Mouse (Mus musculus) layer of hippocampus, adult 9-11 months (tissue): Measurements from ENCODE around the gene Plekhd1.

Experiments
- DNase-seq: peaks from one replicate; pipeline ENCODE4 v3.0.0; 2022

The Plekhd1 gene

DNA sequence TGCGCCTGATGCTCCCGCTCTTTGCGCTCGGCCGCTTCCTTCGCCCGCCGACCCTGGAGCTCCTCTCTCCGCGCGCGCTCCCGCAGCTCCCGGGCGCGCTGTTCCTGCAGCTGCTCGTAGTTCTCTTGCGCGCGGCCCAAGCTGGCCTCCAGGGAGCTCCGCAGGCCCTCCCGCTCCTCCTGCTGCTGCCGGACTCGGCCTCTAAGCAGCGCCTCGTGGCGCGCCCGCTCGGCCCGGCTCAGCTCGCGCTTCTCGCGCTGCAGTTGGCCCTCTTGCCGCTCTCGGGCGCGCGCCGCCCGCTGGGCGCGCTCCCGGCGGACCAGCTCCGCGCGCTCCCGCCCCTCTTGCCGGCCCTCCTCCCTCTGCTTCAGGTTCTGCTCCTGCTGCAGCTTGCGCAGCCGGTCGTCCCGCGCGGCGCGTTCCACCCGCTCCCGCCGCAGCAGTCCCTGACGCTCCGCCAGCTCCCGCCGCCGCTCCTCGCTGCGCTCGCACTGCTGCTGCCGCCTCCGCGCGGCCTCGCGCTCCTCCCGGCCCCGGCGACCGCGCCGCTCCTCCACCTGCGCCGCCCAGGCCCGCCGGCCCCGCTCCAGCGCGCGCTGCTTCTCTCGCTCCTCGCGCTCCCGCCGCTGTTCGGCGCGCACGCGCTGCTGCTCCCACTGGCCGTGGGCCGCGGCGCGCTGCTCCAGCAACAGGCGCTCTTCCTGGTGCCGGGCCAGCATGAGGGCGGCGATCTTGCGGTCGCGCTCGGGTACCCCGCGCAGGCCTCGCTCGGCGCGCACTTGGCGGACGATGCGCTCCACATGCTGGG lies 65.6 kb downstream of the Plekhd1 start:
- DNase-seq, result no peak

DNA sequence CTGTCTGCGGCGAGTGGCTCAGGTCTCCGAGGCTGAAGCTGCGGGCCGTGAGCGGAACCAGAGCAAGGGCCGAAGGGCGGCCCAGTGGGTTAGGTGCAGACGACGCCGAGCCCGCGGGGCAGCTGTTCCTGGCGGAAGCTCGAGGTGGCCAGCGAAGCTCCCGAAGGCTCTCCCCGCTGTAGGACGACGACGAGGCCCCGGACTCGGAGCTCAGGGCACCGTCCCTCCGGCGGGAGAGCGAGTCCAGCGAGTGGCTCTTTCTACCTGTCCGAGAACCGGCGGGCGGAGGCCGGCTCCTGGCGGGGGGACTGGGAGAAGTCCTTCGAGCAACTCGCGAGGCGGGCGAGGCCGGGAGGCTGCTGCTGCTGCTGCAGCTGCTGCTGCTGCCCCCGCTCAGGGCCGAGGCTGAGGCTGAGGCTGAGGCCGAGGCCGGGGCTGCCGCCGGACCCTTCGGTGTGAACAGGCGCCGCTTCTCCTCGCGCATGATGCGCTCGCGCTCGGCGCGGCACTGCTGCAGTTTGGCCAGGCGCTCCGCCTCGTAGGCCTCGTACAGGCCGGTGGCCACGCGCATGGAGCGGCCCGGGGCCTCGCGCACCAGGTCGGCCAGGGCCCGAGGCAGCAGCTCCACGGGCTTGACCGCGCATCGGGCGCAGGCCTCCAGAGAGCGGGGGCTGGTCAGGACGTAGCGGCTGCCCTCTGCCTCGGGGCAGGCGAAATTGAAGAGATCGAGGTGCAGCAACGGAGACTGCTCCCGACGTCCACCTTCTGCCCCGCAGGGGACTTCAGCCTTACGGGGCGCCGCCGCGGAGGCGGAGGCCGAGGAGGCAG lies 66.4 kb downstream of the Plekhd1 start:
- no peak for DNase-seq

DNA sequence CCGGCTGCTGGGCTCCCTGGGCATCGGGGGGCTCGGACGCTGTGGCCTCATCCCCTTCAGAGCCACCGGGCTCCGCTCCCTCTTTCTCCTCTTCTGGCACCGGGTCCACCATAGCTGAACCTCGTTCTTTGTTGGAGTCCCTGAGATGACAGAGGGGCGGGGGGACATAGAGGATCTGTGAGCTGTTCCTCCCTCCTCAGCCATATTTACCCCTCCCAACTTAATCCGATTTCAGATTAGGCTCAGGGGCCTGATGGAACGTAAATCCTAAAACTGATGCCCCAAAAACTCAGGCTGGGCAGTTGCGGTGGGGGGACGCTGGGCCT lies 67.0 kb downstream of the Plekhd1 start:
- DNase-seq, result no peak

DNA sequence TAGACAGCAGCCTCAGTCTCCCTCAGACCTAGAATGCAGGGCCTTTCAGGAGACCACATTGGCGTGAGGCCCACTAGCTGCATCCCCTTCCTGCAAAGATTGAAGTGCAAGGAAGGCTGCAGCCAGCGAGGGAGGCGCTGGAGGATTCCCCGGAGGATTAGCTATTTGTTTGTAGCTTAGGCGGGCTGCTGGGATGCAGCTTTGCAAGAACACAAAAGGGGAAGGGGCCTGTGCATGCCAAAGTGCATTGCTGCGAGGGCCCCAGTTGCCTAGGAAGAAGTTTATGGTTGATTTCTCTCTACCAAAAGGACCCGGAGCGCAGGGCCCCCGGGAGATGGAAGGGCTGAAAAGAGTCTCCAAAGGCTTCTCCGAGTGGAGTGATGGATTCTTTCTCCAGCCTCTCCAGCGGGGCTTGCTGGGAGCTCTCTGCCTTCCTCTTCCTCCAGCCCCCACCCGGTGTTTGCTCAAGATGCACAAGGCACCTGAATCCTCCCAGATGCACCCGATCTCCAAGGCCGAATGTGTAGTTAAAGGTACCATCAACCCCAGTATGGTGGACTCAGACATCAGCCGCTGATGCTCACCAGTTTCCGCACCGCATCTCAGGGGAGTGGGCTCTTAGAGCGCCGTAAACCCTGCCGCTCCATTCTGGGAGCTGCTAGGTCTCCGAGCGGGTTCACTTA lies 67.5 kb downstream of the Plekhd1 start:
- DNase-seq, result peak; percentile 28

DNA sequence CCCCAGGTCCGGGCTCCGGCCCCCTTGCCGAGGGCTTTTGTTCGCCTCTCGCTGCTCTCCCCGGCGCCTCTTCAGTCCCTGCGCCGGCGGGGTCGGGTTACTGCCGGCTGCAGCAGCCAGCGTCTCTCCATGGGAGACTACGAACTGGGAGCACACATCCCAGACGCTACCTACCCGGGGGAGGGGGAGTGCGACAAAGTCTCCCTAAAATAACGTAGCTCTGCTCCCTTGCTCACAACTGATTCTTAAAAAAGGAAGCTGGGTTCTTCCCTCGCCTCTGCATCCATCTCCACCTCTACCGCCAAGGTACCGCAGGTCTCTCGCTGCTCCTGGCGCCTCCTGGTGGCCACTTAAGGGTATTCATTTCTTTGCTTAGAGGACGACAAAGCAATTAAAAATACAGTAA lies 68.0 kb downstream of the Plekhd1 start, which contains the start of gene Ccdc177:
Gene Ccdc177 (minus strand): TSS at position 292 of the 406 bp plus-strand sequence.
- peak; percentile 82 for DNase-seq

DNA sequence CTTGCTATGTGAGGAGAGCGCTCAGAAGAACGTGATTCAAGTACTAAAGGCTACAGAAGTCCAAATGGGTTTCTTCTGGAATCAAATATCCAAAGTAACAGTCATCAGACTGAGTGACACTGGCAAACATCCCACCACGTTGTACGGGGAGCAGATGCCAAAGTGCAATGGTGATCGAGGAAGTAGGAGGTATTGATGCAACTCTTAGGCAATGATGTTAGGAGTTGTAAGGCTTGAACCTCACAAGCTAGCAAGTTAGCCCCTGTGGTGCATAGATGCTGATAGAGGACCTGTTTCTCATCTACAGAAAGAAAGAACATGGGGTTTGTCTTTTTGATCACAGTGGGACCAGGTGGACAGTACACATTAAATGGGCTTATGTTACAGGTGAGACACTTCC lies 70.6 kb downstream of the Plekhd1 start:
- no peak for DNase-seq

DNA sequence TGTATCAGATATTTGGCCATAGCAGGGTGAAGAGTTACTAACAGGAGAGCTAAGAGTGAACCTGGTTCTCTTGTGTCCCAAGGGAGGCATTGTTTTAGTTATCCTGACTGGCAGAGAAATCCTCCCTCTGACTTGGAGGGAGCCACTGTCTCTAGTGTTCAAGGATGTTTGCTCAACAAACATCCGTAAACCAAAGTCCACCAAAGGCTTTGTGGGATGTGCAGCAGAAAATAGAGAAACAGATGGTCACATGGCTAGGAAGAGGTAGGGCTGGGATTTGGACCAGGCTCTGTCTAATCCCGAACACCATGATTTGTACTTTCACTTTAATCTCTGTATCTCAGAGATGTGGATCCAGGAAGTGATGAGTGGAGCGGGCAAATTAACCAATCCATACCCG lies 71.7 kb downstream of the Plekhd1 start:
- no peak for DNase-seq

DNA sequence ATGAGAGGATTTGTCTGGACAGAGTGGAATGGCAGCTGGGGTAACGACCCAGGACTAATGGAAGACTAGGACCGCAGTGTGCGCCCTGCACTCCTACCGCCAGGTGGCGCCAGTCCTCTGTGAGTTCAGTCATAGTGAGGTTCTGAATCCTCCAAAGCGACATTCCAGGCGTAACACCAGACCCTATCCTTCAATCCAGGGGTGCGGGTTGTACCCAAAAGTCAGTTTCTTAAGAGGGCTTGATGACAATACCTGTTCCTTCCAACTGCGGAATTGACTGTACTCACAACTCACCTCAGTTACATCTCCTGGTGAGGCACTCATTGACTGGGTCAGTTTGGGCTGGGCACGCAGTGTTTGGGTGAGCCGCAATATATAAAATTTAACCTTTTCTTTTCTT lies 77.3 kb downstream of the Plekhd1 start:
- DNase-seq, result peak; percentile 44
